ENCODE assay signal across 8 mouse cellular contexts in the genomic region with DNA sequence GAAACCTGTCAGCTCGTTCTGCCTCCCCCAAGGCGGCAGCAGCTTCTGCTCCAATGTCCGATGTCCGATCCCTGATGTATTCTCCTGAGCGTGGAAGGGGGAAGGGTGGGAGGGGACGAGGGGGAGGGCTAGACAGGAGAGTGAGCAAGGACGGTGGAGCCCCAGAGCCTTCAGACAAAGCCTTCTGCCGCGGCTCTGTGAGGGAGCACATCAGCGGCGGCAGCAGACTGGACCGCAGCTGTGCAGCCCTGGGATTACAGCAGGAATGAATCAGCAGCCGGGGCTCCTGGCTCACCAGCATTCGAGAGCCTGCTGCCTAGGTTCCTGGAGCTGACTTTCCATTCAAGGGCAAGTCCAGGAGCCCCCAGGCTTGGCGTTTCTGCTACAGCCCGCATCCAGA. TPM values are rescaled to one million over a fixed set of nuclear protein-coding genes. Genes with fewer than 3 reads are reported as not detected.
DNase-seq lines count a peak whose midpoint lies in the region; ATAC-seq lines count a peak whose summit lies in the region.

No protein-coding gene starts in this region.

- no peak for ATAC-seq in limb, embryonic 13.5 days (ENCODE audit: low FRiP score, low read depth)

- peaks cover 55% of the 10 kb centered on the region for H3K4me1 ChIP-seq in forebrain, embryonic 10.5 days
- H3K4me1 ChIP-seq in limb, embryonic 13.5 days: peaks cover 36% of the 10 kb centered on the region

- WGBS in forebrain, embryonic 10.5 days: 30% methylated on average over 16 of the region's 16 CpGs
- 46% methylated on average over 16 of the region's 16 CpGs for WGBS in limb, embryonic 13.5 days

- peaks cover 43% of the 10 kb centered on the region for H3K36me3 ChIP-seq in forebrain, embryonic 10.5 days (replicated peaks)
- H3K36me3 ChIP-seq in limb, embryonic 13.5 days: peaks cover 54% of the 10 kb centered on the region

- H3K27ac ChIP-seq in forebrain, embryonic 10.5 days: peak overlapping the region; percentile 82
- peak overlapping the region; percentile 22; the same call in 1 of the 2 replicates for H3K27ac ChIP-seq in limb, embryonic 13.5 days

- intact Hi-C loops in left cerebral cortex, postnatal 4 days (cut with DNase I): loop anchor here (10.0 kb wide), 1 partner anchor 126 kb away; no protein-coding TSS in a partner anchor

- no peak overlapping the region for H3K9ac ChIP-seq in limb, embryonic 13.5 days

- H3K27me3 ChIP-seq in forebrain, embryonic 10.5 days (ENCODE audit: poor library complexity, severe bottlenecking): no peaks in the 10 kb centered on the region
- no peaks in the 10 kb centered on the region for H3K27me3 ChIP-seq in limb, embryonic 13.5 days

- H3K9me3 ChIP-seq in forebrain, embryonic 10.5 days: no peaks in the 10 kb centered on the region
- no peaks in the 10 kb centered on the region for H3K9me3 ChIP-seq in limb, embryonic 13.5 days

- peak; percentile 26 for DNase-seq in left cerebral cortex, postnatal 4 days
- no peak for DNase-seq in left cerebral cortex, adult 8-10 months (ENCODE audit: low spot score in 2 of 2)
- peak; percentile 54 for DNase-seq in forebrain, embryonic 10.5 days (ENCODE audit: extremely low spot score, low spot score)
- peak; percentile 88 for DNase-seq in retina, postnatal 1 day
- DNase-seq in spleen, postnatal 36 days (ENCODE audit: low spot score in 2 of 2): no peak
- no peak for DNase-seq in lung, postnatal 25 days (ENCODE audit: low spot score)
- no peak for DNase-seq in cerebellum, adult 11 months

- H3K4me2 ChIP-seq in limb, embryonic 13.5 days (replicated peaks): no peak overlapping the region; the same call in 1 of the 2 replicates

- H3K4me3 ChIP-seq in forebrain, embryonic 10.5 days: peak overlapping the region; percentile 32
- H3K4me3 ChIP-seq in limb, embryonic 13.5 days: no peak overlapping the region

RNA-seq across cellular contexts. Expression of a gene that starts 39.8 kb away (rescaled TPM):
- total RNA-seq in left cerebral cortex, postnatal 4 days (2021): 1 to 10 TPM; 2.2 to 3.6 TPM
- total RNA-seq in left cerebral cortex, adult 8-10 months (2022): 1 to 10 TPM in 1 of 4 experiments, under 1 TPM in 3; 0.41 to 1.0 (median 0.56) TPM
- polyA plus RNA-seq in forebrain, embryonic 10.5 days (2016; fragmentation: Nextera tagmentation; extraction: Ambion mirVana): 0.68 and 0.85 TPM in 2 replicates
- polyA plus RNA-seq in limb, embryonic 13.5 days (2015; fragmentation: Nextera tagmentation; extraction: Ambion mirVana): 1.4 and 1.9 TPM in 2 replicates

Comparison
In these comparisons a context has a peak if more than half of its experiments do, and no peak if none do; other contexts are left out.
1. DNase-seq: peak in left cerebral cortex, postnatal 4 days (single experiment), forebrain, embryonic 10.5 days (single experiment) and retina, postnatal 1 day (single experiment); none in left cerebral cortex, adult 8-10 months (0 of 2), spleen, postnatal 36 days (0 of 2), lung, postnatal 25 days (single experiment) and cerebellum, adult 11 months (single experiment).